Mouse (Mus musculus): ENCODE results near the gene Mrpl52. TPM values are rescaled to one million over a fixed set of nuclear protein-coding genes. Genes with fewer than 3 reads are reported as not detected.

Gene Mrpl52
- polyA plus RNA-seq, 1 experiment from 2014 or later, result 273 TPM

DNA sequence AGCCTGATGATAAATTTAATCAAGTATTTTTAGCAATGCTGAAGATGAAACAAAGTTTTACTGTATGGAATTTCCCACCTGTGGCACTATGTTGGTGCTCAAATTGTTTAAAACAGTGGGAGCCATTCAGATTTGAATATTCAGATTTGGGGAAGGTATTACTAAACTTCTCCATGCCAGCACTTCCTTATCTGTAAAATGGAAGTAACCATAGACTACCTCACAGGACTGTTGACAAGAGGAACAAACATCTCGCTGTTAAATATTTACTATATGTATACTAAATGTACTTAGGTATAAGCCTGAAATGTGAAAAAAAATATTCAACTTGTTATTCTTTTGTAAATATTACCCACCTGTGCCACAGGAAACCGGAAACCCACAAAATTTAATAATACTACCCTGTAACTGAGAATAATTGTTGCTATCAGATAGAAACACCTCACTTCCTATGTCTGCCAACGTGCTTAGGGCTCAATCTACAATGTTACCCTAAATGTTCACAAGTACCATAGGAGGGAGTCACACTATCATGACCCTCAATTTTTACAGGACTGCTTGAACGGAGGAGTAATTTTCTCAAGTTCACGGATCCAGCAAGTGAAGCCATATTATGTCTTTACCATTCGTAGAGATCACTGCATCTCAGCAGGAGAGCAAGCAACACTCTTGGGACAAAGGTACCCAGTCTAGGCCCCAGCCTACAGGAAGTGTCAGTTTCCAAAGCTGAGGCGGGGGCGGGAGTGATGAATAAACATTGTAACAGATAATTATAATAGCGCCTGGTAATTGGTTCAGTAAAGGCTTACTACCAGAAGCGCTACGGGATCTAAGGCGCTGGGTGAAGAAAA is 36.6 kb downstream of the Mrpl52 start:
- Histone ChIP-seq H3K9ac (peak overlapping the region; percentile 84), H3K27ac (peak overlapping the region; percentile 90), H3K9me3 (no peaks in the 10 kb centered on the region), H3K4me1 (no peaks in the 10 kb centered on the region), H3K36me3 (peaks cover 7% of the 10 kb centered on the region), H3K27me3 (replicated peaks) (no peaks in the 10 kb centered on the region), H3K4me3 (replicated peaks) (peak overlapping the region; percentile 96), H3K4me2 (peak overlapping the region; percentile 84)
- 11% methylated on average over 12 of the region's 12 CpGs for WGBS
- peak; percentile 41; the same call in 1 of the 2 replicates for ATAC-seq (ENCODE audit: insufficient read depth, low FRiP score, low read depth)

DNA sequence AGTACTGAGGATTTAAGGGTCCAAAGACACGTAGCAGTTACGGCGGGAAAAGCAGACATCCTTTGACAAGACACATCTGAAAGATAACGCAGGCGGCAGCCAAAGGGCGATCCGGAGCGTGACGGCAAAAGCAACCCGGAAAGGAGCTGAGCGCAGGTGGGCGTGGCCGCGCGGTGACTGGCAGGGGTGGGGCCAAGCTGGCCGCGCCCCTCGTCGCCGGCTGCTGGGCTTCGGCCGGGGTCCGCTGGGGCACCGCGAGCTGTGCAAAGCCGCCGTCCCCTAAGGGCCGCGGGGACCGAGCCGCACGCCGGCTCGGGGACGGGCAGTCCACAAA is 37.2 kb downstream of the Mrpl52 start, which contains the start of gene Lrp10:
Lrp10 (plus strand) TSS at position 179 of the 334 bp plus-strand sequence.
- H3K4me3 ChIP-seq (replicated peaks), result peak within 1 kb of the TSS; percentile 96
- H3K9me3 ChIP-seq, result no peaks in the 10 kb centered on the region
- H3K36me3 ChIP-seq, result peaks cover 11% of the 10 kb centered on the region
- peak; percentile 87 for ATAC-seq (ENCODE audit: insufficient read depth, low FRiP score, low read depth)
- under 1% methylated on average over 35 of the region's 35 CpGs for WGBS
- H3K27ac ChIP-seq, result peak within 1 kb of the TSS; percentile 90
- H3K4me2 ChIP-seq, result peak within 1 kb of the TSS; percentile 84
- H3K9ac ChIP-seq, result peak within 1 kb of the TSS; percentile 84
- H3K4me1 ChIP-seq, result no peaks in the 10 kb centered on the region
- H3K27me3 ChIP-seq (replicated peaks), result no peaks in the 10 kb centered on the region

DNA sequence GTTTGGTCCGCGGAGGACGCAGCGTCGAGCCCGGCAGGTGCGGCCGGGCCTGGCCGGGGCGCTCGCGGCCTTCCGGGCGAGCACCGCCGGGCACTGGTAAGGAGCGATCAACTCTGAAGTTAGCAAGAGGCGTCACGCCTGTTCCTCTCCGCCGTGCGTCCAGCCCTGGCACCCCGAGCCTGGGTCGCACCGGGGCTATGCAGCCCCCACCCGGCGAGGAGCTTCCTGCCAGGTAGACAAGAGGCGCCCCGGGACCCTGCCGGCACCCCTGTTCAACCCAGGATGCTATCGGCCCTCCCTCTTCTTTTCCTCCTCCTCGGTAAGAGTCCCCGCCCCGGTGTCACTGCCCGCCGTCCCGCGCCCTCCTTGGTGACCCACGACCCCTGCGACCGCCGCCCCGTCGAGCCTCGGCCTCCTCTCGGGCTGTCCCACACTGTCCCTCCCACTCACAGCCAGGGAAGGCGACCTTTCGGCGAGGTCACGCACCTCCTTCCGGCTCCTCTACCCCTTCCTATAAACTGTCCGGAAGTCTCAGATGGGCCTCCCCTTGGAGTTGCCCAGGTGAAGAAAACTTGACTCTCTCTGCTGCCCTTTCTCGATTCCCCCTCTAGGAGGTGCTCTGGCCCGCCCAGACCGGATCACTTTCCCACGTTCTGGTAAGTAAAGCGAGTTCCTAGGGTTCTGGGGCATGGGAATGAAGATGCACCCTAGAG is 37.7 kb downstream of the Mrpl52 start:
- ATAC-seq (ENCODE audit: insufficient read depth, low FRiP score, low read depth), result peak; percentile 72
- Histone ChIP-seq H3K4me1 (no peaks in the 10 kb centered on the region), H3K36me3 (peaks cover 15% of the 10 kb centered on the region), H3K9me3 (no peaks in the 10 kb centered on the region), H3K27ac (peak overlapping the region; percentile 90), H3K4me2 (peak overlapping the region; percentile 84), H3K4me3 (replicated peaks) (peak overlapping the region; percentile 96), H3K9ac (peak overlapping the region; percentile 84), H3K27me3 (replicated peaks) (no peaks in the 10 kb centered on the region)
- under 1% methylated on average over 56 of the region's 57 CpGs for WGBS

DNA sequence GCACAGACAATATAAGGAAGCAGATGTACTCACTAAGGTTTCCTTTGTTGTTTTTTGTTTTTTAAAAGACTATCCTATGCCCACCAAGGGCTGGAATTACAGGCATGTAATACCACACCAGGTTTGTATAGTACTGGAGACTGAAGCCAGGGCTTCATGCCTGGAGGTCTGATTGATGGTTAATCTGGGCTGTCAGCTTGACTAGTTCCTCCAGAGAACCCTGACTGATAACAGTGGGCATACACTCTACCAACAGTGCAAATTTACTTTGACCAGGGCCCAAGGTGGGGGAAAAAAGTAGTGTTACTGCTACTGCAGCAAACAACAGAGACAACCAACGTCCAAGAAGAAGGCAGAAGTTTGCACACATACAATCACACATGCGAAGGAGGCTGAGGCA is 44.8 kb downstream of the Mrpl52 start:
- H3K4me1 ChIP-seq, result peaks cover 14% of the 10 kb centered on the region
- H3K4me3 ChIP-seq (replicated peaks), result no peak overlapping the region
- peaks cover 34% of the 10 kb centered on the region for H3K36me3 ChIP-seq
- 86% methylated on average over 2 of the region's 2 CpGs for WGBS
- ATAC-seq (ENCODE audit: insufficient read depth, low FRiP score, low read depth), result no peak
- H3K4me2 ChIP-seq, result no peak overlapping the region
- no peak overlapping the region for H3K27ac ChIP-seq
- no peak overlapping the region for H3K9ac ChIP-seq
- no peaks in the 10 kb centered on the region for H3K27me3 ChIP-seq (replicated peaks)
- H3K9me3 ChIP-seq, result no peaks in the 10 kb centered on the region

DNA sequence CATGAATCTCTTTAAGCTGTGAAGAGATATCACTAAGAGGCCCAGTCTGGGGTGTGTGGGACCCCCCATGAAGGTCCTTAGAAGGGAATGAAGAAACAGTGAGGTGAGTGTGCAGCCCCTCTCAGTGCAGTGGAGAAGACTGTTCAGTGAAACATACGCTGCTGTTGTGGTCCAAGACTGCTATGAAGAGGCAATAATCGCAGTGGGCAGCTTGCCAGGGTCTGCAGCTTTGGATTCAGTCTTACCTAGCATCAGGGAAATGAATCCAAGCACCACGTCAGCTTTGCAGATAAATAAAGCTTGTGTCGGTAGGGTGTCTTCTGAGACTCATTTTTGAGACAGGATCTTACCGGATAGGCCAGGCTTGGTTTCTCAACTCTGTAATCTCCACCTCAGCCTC is 46.0 kb downstream of the Mrpl52 start:
- H3K27ac ChIP-seq, result no peak overlapping the region
- ATAC-seq (ENCODE audit: insufficient read depth, low FRiP score, low read depth), result no peak
- WGBS, result 53% methylated on average over 5 of the region's 5 CpGs
- no peak overlapping the region for H3K4me3 ChIP-seq (replicated peaks)
- H3K4me1 ChIP-seq, result peaks cover 19% of the 10 kb centered on the region
- peaks cover 34% of the 10 kb centered on the region for H3K36me3 ChIP-seq
- no peak overlapping the region for H3K4me2 ChIP-seq
- H3K27me3 ChIP-seq (replicated peaks), result 0 out of 2 replicates have a peak, but pooled peaks cover 3% of the 10 kb centered on the region
- no peak overlapping the region for H3K9ac ChIP-seq
- no peaks in the 10 kb centered on the region for H3K9me3 ChIP-seq

DNA sequence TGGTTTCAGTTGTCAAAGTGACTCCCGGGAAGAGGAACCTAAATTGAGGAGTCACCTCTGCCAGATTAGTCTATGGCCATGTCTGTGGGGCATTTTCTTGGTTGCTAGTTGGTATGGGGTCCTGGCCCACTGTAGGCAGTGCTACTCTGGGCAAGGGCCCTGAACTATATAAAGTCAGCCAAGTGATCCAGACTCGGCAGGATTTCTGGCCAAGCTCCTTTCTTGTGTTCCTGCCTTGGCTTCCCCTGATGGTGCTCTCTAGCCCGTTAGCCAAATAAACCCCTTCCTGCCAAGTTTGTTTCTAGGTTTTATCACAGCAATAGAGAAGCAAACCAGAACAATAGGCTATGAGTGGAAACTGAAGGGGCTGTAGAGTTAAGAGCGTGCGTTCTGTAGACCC is 48.0 kb downstream of the Mrpl52 start:
- no peak for ATAC-seq (ENCODE audit: insufficient read depth, low FRiP score, low read depth)
- no peak overlapping the region for H3K9ac ChIP-seq

DNA sequence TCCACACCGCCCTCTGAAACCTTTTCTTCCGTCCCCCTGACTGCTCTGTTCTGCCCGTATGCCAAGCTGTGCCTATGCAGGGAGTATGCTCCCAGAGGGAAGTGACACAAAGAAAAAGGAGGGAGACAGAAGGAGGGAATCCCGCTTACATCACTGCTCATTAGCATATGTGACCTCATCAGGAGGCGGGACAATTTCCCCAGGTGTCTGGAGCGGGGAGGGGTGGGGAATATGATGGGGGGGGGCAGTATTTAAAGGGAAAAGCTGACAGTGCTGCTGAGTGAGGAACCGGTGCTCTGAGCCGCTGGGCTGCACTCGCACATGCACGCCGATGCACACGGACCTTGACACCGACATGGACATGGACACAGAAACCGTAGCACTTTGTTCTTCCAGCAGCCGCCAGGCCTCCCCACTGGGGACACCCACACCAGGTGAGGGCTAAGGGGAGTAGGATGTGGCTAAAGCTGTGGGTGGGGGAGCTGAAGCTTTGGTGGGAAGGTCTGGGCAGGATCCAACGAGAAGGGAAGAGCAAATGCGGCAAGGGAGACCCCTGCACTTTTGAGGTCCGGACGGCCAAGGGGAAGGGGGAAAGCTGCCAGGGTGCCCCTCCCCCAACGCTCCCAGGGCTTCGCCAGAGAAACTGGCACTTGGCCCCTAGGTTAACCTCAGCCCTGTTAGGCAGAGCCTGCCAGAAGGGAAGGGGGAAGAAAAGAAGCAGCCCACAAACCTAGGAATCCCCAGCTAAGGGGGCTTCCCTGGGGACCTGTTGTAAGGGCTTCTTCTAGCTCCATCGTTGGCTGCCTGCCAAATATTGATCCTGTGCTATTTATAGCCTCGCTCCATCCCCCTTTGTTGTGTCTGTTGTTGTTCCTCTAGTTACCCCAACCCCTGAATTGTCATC is 49.5 kb downstream of the Mrpl52 start, which contains the start of gene Rem2:
Rem2 (plus strand) TSS at position 160 of the 904 bp plus-strand sequence.
- WGBS, result 2% methylated on average over 23 of the region's 23 CpGs
- peaks cover 4% of the 10 kb centered on the region; the same call in 1 of the 2 replicates for H3K36me3 ChIP-seq
- peak within 1 kb of the TSS; percentile 84 for H3K4me2 ChIP-seq
- H3K27me3 ChIP-seq (replicated peaks), result peaks cover 25% of the 10 kb centered on the region; the same call in 1 of the 2 replicates
- peaks cover 26% of the 10 kb centered on the region for H3K4me1 ChIP-seq
- H3K9ac ChIP-seq, result peak within 1 kb of the TSS; percentile 27; the same call in 1 of the 2 replicates
- peak within 1 kb of the TSS; percentile 44 for H3K4me3 ChIP-seq (replicated peaks)
- no peak within 1 kb of the TSS for H3K27ac ChIP-seq
- no peaks in the 10 kb centered on the region for H3K9me3 ChIP-seq
- ATAC-seq (ENCODE audit: insufficient read depth, low FRiP score, low read depth), result peak; percentile 70; the same call in 1 of the 2 replicates

More for the DNA sequence above, 48.0 kb downstream of the Mrpl52 start:
- Histone ChIP-seq H3K4me2 (no peak overlapping the region), H3K36me3 (peaks cover 17% of the 10 kb centered on the region), H3K27ac (no peak overlapping the region), H3K4me1 (peaks cover 26% of the 10 kb centered on the region), H3K4me3 (replicated peaks) (no peak overlapping the region), H3K27me3 (replicated peaks) (peaks cover 16% of the 10 kb centered on the region; the same call in 1 of the 2 replicates), H3K9me3 (no peaks in the 10 kb centered on the region)
- 87% methylated on average over 5 of the region's 5 CpGs for WGBS

DNA sequence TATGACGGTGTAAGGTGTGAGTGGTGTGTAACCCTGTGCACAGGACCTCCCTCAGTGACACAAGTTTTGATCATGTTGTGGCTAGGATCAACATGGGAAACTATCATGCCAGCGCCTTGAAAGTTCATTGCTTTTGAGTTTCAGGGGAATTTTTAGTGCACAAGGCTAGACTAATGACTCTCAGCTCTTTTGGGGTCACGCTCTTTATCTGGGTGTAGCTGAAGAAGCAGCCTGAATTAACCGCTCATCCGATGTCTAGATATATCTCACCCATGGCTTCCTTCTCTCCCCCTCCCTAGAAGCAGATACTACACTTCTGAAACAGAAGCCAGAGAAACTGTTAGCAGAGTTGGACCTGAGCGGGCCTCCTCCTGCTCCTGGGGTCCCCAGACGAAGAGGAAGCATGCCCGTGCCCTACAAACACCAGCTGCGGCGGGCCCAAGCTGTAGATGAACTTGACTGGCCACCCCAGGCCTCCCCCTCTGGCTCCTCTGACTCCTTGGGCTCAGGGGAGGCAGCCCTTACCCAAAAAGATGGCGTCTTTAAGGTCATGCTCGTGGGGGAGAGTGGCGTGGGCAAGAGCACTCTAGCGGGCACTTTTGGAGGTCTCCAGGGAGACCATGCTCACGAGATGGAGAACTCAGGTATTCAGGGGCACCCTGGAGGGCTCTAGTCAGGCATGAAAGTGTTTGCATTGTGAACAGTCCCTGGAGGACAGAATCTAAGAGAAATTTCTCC is 50.6 kb downstream of the Mrpl52 start:
- Histone ChIP-seq H3K4me3 (replicated peaks) (no peak overlapping the region), H3K4me1 (peaks cover 26% of the 10 kb centered on the region), H3K27me3 (replicated peaks) (peaks cover 30% of the 10 kb centered on the region; the same call in 1 of the 2 replicates), H3K9ac (no peak overlapping the region), H3K36me3 (no peaks in the 10 kb centered on the region), H3K27ac (no peak overlapping the region), H3K4me2 (no peak overlapping the region; the same call in 1 of the 2 replicates), H3K9me3 (no peaks in the 10 kb centered on the region)
- ATAC-seq (ENCODE audit: insufficient read depth, low FRiP score, low read depth), result no peak
- WGBS, result 80% methylated on average over 15 of the region's 15 CpGs
